Mouse (Mus musculus) adrenal gland, postnatal 10 days (tissue): Measurements from ENCODE around the gene Serpini1. TPM values are rescaled to one million over a fixed set of nuclear protein-coding genes. Genes with fewer than 3 reads are reported as not detected.

Source experiments
- DNase-seq: peaks from one replicate; pipeline ENCODE4 v3.0.0; 2021; ENCODE audit warnings: mixed read lengths
- long read RNA-seq, 2 experiments: library from polyadenylated mRNA; stranded (forward); transcript quantifications; one replicate each; pipeline ENCODE4 v2.0.0; 2021
- total RNA-seq, 2 experiments: library from RNA; stranded (reverse); gene quantifications; 2 replicates each; pipeline ENCODE4 v1.2.3; 2021

Serpini1 gene
- 1 to 10 TPM; 4.9 to 5.8 TPM for total RNA-seq
- long read RNA-seq, experiment 1, full-length matches to known transcripts = 8 of 12 reads
- long read RNA-seq, experiment 1, partial matches to known transcripts = 1 of 12 reads
- long read RNA-seq, experiment 1, other reads (novel, unspliced or antisense) = 3 of 12 reads
- long read RNA-seq, experiment 2, full-length matches to known transcripts = 4 of 5 reads
- long read RNA-seq, experiment 2, partial matches to known transcripts = 0 of 5 reads
- long read RNA-seq, experiment 2, other reads (novel, unspliced or antisense) = 1 of 5 reads

DNA sequence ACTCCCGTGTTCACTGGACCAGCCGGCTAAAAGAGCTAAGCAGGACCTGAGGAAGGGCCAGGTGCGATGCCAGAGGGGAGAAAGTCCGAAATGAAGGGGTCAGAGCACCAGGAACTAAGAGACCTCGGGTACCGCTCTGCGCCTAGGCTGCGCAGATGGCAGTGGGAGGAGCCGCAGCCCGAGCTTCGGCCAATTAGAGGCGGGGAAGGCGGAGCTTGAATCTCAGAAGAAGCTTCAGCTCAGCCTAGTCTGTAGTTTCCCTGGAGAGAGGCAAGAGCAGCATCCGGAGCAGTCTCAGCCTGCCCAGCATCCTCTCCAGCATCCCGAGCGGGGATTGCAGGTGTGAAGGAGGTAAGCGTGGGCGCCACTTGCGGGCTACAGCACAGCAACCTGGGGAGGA is at the start of gene Serpini1:
Gene Serpini1 (plus strand): TSS at position 256 of the 400 bp plus-strand sequence.
- DNase-seq = peak; percentile 90

DNA sequence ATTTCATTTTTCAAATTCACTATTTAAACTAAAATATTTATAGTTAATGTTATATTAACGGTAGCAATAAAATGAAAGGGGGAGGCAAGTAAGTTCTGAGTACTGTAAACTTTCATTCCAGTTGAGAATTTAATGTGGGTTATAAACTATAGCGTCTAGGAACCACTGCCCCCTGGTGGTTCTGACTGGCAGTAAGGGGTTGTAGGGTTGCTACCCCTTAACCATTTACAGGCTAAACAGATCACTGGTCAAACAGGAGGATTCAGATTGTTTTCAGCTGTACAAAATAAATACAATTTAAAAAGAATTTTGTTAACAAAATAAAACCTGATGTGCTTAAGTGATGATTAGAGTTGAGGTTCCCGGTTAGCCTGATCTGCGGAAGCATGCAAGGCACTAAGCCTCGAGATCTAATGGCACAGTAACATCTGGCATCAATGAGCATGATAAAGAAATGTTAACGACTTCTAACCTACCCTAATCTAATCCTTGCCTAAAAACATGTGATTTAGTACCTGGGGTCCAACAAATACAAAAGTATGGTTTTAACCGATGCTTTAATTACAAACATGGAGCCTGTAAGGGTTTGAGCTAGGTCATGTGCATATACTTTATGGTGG is 39.6 kb upstream of the Serpini1 start:
- DNase-seq = peak; percentile 62

DNA sequence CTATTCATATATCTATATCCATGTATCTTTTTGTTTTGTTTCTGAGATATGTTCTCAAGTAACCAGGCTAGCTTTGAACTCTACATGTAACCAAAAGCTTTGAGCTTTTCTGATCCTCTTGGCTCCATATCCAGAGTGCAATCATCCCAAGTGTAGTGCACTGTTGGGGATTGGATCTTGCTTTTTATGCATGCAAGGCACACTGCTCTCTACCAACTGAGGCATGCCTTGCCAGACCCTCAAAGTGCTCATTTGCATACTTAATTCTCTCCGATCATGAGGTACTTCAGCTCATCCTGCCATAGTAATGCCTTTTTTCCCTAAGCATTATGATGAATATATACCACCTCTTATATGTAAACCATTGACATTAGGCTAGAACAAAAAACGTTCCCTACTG is 36.0 kb upstream of the Serpini1 start:
- DNase-seq = no peak

DNA sequence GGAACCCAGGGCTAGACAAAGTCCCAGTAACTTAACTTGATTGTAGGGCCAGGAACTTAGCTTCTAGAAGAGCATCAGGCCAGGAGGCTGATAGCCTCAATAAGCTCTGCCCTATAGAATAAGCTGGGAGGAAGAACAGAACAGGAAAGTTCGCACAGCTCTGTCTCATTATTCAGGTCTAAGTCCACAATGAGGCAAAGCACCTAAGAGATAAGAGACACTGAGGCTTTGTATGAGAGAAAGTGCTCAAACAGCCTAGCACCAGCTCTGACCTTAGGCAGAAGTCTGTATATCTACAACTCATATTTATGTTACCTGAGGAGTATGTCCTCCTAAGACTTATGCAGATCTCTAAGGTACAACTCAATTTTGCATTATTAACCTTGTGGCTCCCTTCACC is 34.8 kb upstream of the Serpini1 start:
- no peak for DNase-seq

DNA sequence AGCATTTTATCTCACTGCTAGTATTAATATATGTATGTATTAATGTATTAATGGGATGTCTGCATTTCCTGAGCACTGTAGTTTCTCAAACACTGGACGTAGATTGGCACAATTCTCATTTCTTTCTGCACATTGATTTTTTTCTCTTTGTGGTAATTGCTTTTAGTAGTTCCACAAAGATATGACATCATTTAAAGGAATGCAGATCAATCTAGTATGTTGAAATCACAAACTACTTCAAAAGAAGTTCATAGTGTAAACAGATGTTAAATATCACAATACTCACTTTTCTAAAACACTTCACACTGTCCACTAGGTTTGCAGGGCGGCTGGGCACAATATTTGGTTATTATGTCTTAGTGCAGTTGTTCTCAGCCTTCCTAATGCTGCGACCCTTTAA is 26.3 kb upstream of the Serpini1 start:
- DNase-seq = no peak

DNA sequence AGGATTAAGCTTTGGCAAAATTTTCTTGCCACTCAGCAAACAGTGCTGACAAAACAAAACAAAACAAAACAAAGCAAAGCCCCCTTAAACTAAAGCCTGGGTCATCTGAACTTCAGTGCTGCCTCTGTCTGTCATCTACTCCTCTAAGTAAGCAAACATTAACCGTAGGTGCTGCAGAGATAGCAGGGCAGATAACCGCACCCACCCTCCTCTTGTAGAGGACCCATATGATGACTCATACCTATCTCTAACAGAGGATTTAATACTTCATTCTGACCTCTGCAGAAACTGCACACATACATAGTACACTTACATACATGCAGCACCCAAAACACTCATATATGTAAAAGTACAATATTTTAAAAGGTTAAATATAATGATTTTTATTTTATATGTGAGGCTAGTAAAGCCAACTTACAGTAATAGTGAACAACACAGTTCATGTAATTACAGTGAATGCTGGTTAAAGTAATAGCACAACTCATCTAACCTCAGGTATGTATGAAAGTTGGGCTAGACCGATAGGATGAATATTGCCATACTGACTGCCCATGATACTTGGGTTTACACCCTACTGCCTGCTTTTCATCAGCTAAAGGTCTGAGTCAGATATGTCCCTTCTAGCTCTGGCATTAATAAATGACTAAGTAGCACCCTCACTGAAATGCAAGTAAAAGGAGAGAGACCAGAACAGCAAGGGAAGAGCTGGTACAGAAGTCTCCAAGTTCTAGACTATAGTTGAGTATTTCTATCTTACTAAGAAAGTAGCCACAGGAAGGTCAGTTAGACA is 23.1 kb upstream of the Serpini1 start:
- DNase-seq = no peak

DNA sequence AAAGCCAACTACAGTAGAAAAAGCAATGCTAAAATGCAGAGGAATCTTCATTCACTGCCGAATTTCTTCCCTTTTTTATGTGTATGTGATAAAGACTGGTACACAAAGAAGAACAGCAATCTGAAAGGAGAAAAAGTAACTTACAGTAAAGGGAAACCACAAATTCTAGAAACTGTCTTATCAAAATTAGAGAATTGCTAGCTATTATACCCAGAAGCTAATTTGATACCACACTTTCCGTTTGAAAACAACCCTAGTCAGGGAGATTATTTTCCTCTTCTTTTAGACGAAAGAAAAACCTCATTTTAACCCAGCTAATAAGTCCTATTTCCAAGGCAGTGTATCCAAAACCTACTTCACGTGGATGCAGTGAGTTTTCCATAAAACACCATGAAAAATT is 16.1 kb upstream of the Serpini1 start:
- no peak for DNase-seq

DNA sequence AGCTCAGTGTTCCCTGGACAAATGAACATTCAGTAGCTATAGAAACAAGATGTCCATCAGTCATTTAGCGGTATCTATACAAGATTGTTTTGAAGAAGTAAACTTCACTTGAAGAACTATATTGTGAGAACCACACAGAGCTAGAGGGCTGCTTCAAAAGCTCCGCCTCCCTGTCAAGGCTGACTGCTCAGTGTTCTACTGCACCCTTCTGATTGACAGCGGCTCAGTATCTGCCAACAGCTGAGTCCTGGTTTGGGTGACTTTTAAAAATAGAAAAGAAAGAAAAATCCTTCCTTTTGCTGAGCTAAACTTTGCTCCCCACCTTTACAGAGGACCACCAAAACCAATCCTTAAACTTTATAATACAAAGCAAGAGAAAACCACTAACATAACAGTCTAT is 14.5 kb upstream of the Serpini1 start:
- peak; percentile 18 for DNase-seq

DNA sequence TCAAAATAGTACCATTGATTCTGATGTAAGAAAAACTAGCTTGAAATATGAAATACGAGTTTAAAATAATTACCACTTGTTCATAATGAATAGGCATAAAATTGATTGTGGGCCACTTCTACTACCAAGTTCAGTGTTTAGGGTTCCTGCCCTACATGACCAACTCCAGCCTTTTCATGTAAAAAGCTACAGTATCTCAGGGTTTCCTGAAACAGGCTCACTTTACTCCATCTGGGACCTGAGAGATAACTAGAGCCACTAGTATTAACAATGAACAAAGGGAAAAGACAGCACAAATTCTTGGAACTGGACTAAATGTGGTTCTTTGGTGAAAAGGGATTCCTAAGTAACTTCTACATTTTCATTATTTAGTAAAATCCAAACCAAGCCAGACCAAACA is 13.1 kb upstream of the Serpini1 start:
- no peak for DNase-seq

DNA sequence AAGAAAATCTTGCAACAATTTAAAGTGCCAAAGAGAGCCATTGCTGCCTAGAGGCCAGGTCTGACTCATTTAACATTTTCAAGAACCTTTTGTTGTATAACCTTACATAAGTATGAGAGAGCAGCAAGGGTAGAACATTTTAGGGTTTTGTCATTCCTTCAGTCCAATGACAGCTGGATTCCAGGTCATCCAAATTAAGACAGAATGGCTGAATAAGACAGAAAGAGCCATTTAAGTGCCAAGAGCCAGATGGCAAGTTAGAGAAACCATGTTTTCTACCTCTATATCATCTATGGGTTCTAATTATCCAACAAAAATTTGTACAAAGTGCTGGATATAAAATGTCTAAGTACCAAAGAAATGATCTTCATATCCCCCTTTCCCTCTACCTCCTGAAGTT is 6.1 kb upstream of the Serpini1 start:
- no peak for DNase-seq

DNA sequence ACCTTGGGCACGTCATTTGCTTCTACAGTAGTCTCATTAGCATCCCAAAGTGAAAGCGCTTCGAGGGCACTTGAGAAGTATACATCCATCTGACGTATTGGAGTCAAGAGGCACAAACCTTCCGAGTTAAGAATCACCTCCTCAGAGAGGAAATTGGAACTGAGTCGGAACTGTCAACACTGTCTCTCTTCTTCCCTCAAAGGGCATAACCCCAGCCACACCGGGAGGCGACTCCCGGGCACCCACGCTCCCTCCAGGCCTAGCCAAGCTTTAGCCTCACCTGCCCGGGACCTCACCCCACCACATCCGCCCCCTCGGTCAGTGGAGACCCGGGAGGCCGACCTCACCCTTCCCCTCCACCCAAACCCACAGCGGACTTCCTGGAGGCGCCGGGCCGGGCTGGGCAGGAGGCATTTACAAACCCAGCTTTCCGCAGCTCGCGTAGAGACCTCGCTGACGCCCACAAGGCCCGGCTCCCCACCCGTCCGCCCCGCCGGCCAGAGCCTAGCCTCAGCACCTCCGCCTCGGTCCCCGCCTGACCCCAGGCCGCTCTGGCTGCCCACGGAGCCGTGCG is 1.1 kb upstream of the Serpini1 start:
- peak; percentile 60 for DNase-seq

DNA sequence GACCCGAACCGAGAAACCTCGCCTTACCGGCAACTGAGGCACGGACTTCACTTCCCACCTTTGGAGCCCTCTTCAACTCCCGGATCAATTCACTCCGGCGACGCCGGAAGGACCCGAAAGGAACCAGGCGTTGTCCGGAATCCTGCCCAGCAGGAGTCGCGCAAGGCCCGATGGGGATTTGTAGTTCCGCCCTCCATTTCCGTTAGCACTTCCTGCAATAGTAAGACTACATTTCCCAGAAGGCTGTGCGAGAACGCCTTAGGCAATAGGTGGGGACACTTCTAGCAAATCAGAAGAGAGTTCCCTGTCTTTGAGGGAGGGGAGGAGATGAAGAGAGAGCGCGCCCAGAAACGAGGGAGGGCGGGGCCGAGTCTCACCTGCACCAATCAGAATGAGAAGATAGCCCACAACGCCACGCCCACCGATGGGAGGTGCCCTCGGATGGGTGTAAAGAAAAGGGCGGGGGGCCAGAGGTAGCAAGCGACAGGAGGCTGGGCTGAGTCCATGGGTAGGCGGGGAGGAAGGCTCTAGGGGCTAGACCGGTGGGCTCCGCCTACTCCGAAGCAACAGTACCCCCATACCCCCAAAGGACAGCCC is 554 bp upstream of the Serpini1 start, which contains the start of gene Pdcd10:
Gene Pdcd10 (minus strand): TSS at position 162 of the 597 bp plus-strand sequence.
- peak; percentile 99 for DNase-seq

DNA sequence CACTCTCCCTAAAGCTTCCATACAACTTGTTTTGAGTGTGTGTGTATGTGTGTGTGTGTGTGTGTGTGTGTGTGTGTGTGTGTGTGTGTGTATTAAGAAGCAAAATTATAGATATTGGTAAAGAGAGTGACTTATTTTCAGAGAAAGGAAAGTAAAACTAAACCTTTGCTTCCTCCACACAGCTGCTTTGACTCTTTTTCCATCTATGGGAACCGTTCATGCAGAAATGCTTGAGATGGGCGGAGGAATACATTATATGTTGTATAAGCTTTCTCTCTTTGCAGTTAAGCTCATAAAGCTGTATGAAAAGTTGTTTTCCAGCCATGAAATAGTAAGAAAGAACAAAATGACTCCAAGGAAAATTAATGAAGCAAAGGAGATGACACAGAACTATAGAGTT is 16.7 kb downstream of the Serpini1 start:
- no peak for DNase-seq

DNA sequence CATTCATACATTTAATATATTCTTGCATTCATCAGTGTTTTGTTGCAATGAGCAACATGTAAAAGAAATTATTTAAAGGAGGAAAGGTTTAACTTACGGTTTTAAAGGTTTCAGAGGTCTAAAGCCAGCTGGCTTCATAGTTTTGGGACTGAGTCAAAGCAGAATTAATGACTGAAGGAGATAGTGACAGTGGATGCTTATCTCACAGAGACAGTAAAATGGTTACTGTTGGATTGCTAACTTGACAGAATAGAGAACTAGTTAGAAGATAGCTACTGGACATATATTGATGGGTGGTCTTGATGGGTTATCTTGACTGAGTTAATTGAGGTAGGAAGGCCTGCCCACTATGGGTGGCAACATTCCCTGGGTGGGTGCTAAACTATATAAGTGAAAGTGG is 18.2 kb downstream of the Serpini1 start:
- DNase-seq = no peak

DNA sequence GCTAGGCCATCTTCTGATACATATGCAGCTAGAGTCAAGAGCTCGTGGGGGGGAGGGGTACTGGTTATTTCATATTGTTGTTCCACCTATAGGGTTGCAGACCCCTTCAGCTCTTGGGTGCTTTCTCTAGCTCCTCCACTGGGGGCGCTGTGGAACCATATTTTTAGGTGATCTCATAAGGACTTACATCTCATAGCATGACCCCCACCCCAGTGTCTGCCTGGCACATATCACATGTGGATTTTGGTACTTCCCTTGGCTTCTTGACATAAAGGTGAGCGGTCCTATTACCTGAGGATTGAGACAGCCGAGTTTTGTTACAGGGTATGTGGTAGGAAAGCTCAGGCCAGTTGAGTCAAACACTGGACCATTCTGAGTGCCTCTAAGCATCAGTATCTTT is 22.0 kb downstream of the Serpini1 start:
- peak; percentile 10 for DNase-seq

DNA sequence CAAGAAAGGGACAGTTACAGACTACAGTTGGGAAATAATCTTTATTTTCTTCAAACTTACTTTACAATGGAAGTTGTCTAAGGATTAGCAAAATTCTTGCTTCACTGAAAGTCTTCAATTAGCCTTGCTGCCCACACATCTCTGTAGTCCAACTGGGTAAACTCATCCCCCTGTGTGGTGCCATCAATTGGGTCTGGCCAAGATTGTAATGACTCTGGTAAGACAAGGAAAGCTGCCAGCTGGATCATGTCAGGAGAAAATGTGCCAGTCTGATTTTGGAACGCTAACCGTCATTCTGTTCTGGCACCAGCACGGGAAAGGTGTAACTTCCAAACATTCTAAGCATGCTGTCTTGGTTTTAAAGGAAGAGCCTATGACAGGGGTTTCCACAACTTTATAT is 25.9 kb downstream of the Serpini1 start:
- peak; percentile 32 for DNase-seq

DNA sequence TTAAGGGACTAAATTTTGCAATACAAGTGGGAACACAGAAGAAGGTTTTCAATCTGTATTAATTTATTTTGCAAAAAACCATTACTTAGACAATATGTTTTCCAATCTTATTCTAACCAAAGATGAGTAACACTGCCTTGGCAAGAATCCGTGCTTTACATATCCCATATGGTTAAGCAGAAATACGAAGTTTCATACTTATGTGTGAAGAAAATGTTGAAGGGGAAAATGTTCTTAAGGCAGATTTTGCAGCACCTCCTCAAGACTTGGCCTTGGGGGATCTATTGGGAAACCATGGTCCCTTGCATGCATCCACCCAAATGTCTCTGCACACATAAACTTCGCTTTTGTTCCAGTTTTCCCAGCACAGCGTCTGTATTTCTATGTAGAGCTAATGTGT is 27.6 kb downstream of the Serpini1 start:
- DNase-seq = no peak

DNA sequence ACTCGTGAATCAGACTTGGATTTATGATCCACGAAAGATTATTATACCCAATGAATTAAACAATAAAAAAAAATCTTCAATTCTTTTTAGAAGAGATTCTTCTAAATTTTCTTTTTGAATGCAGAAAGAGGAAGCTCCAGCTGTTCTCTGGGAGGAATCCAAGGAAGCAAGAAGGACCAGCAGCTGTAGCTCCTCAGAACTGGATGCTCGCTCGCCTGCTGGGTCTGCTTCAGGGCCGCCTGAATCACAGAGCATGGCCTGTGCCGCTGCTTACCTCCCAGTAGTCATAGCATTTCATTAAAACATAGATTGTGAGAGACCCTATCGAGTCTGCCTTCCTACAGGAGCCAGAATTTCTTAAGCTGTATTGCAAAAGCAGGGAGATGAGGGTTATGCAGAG is 53.7 kb downstream of the Serpini1 start:
- DNase-seq = no peak

DNA sequence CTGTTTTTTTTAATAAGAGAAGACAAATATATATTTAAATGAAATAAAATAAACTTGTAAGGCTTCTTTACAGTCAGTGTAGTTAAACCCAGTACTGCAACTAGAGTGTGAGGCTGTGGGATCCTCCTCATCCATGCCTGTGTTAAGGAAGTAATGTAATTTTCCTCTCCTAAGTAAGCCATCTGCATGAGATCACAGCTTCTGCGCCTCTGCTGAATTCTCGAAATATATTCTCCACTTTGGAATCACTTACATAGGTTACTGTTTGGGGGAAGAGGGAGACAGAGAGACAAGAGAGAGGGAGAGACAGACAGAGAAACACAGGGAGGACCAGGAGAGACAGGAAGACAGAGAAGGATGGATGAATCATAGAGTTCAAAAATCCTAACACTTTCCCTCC is 67.3 kb downstream of the Serpini1 start:
- DNase-seq = no peak

DNA sequence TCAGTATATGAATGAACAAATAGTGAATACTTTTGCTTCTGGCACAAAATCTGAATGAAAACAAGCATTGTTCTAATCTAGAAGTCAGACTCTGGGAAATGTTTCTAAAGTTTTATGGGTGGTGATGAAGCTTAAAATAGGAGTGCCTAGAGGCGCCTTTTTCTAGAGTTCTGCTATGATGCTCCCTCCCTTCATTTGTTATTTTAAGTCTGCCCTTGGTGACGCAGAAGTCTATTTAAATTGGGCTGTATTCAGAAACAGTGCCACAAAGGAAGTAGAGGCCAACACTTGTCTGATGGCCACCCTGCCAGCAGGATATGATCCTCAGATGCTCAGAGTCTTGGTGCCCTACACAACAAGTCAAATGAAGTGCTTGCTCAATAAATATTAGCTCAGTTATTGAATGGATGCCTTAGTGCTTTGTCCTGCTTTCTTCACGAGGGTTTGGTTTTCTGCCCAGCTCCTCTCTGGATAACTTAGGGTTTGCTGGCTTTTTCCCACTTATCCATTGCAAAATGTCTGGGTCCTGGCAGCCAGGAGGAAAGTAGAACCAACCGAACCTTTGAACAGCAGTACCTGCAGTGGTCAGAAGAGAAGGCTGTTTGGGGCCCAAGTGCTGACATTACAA is 73.8 kb downstream of the Serpini1 start:
- no peak for DNase-seq

DNA sequence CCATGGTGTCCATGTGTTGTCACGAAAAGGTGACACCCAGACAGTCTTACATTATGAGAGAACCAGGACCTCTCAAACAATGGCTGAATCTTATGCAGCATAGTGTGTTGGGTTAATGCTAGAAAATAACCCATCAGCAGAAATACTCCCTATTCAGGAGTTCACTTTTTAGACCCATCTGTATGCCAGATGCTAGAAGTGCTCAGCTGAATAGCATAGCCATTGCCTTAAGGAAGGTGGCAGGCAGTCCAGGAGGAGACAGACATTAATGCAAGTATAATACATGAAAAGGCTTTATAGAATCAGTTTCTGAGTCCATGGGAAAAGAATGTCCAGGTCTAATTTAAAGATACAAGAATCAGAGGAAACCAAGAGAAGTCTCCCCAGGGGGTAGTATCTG is 75.9 kb downstream of the Serpini1 start:
- no peak for DNase-seq

DNA sequence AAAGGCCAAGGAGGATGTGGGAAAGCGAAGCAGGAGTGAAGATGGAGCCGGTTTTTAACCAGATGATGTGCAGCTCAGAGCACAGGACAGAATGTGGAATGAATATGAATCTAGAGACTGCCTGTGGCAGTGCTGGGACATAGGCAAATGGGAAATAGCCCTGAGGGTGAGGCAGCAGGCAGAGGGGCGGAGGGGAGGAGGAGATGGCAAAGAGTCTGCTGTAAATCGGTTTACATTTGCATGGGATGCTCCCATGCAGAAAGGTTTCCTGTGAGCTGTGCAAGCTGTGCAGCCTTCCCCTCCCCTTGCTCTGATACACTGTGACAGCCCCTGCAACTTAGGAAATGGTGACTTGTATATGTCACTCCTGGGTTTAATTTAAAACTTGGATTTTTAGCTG is 76.3 kb downstream of the Serpini1 start:
- DNase-seq = no peak
